Mouse (Mus musculus) brain, embryonic 18.5 days (tissue): ENCODE results near the gene Crtap.

Experiments used
- DNase-seq: peaks from one replicate; pipeline ENCODE4 v3.0.0-alpha.2; 2012; ENCODE audit warnings: low read depth, low spot score

Gene Crtap

GRCm38 (mm10) chr9:114326011-114326748 is 64.3 kb downstream of the Crtap start:
- no peak for DNase-seq
